Mouse (Mus musculus): ENCODE measurements around the gene Ttc21a.

- TF ChIP-seq CTCF (IDR thresholded peaks at IDR 0.05; ENCODE audit: low read depth, low read length) (no peak), POLR2AphosphoS5 (IDR thresholded peaks at IDR 0.05; ENCODE audit: insufficient replicate concordance, low read depth, low read length) (no peak), GATA1 (IDR thresholded peaks at IDR 0.05; ENCODE audit: borderline replicate concordance, low read length) (no peak), TAL1 (conservative IDR thresholded peaks at IDR 0.05; ENCODE audit: low read depth, low read length) (no peak), GATA2 (IDR thresholded peaks at IDR 0.05; ENCODE audit: borderline replicate concordance, low read depth, low read length) (no peak)
Measured at GRCm38 (mm10) chr9:119925120-119925657, 12.2 kb upstream of the Ttc21a start.

All from G1E (cell line).